Mouse (Mus musculus) ES-Bruce4 (cell line): ENCODE data around the gene Nfkbid. TPM values are rescaled to one million over a fixed set of nuclear protein-coding genes. Genes with fewer than 3 reads are reported as not detected.
A peak's percentile ranks its signal among the peaks of the same experiment; 100 is the strongest.

Source experiments
- H3K27ac ChIP-seq: 2 replicates; pipeline ENCODE4 v1.5.1; 2012; ENCODE audit warnings: low read length, inconsistent platforms; ENCODE audit not compliant: insufficient read depth
- H3K27me3 ChIP-seq: 2 replicates; pipeline ENCODE4 v1.6.1; 2012; ENCODE audit warnings: mild to moderate bottlenecking, low read length, inconsistent platforms; ENCODE audit not compliant: control insufficient read depth, poor library complexity, insufficient read depth, severe bottlenecking
- H3K36me3 ChIP-seq: 2 replicates; pipeline ENCODE4 v1.6.1; 2012; ENCODE audit warnings: inconsistent platforms, mild to moderate bottlenecking, low read length, moderate library complexity; ENCODE audit not compliant: control insufficient read depth, poor library complexity, insufficient read depth, severe bottlenecking
- H3K4me1 ChIP-seq: one replicate; pipeline ENCODE4 v1.8.1; 2011; ENCODE audit warnings: low read length; ENCODE audit not compliant: control insufficient read depth, insufficient read depth
- H3K4me3 ChIP-seq: 2 replicates; pipeline ENCODE4 v1.5.1; 2011; ENCODE audit warnings: low read depth, mild to moderate bottlenecking, low read length
- H3K9ac ChIP-seq: 2 replicates; pipeline ENCODE4 v1.6.1; 2012; ENCODE audit warnings: low read depth, mild to moderate bottlenecking, inconsistent platforms; ENCODE audit not compliant: poor library complexity, severe bottlenecking
- H3K9me3 ChIP-seq: replicated peaks from 2 replicates; pipeline ENCODE4 v1.6.1; 2012; ENCODE audit warnings: mild to moderate bottlenecking, low read length, inconsistent platforms; ENCODE audit not compliant: control insufficient read depth, poor library complexity, insufficient read depth, severe bottlenecking
- CTCF ChIP-seq: IDR thresholded peaks from one replicate; pipeline ENCODE4 v1.8.1; 2011; ENCODE audit warnings: low read depth, low read length
- EP300 ChIP-seq: IDR thresholded peaks from 2 replicates; pipeline ENCODE4 v1.6.1; 2011; ENCODE audit warnings: low read depth, low read length; ENCODE audit not compliant: insufficient read depth
- POLR2A ChIP-seq: IDR thresholded peaks from one replicate; pipeline ENCODE4 v1.8.1; 2011; ENCODE audit warnings: low read length; ENCODE audit not compliant: insufficient read depth
- polyA plus RNA-seq: library from polyadenylated mRNA; stranded (reverse); fragments of >200 nt; gene quantifications from 2 replicates; pipeline ENCODE4 v1.2.4, GENCODE M21; 2011; ENCODE audit warnings: low read depth; ENCODE audit not compliant: missing spikeins, insufficient read depth, insufficient read length

Nfkbid gene
- polyA plus RNA-seq, 1 experiment = 4.1 TPM

DNA sequence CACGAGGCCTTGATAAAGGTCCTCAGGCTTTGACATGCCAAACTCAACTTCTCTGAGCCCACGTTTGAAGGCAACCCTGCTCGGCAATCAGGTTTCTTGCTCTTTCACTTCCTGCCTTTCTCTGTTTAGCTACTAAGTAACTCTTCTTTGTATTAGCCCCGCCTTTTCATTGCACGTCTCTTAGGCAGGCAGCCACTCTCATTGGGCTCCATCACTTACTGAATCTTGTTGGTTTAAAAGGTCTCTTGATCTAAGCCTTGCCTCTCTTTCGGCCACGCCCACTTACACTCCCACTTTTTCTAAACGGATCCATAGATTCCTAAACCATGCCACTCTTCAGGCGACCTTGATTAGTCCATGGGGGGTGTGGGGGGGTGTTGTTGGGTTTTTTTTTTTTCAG lies 22.2 kb downstream of the Nfkbid start:
- TF ChIP-seq CTCF (no peak), POLR2A (no peak), EP300 (no peak)
- H3K9me3 ChIP-seq = peaks cover 9% of the 10 kb centered on the region
- H3K4me3 ChIP-seq = no peak overlapping the region
- peaks cover 4% of the 10 kb centered on the region; the same call in 1 of the 2 replicates for H3K36me3 ChIP-seq
- no peak overlapping the region for H3K27ac ChIP-seq
- H3K27me3 ChIP-seq = no peaks in the 10 kb centered on the region
- H3K4me1 ChIP-seq = peaks cover 1% of the 10 kb centered on the region
- no peak overlapping the region for H3K9ac ChIP-seq

DNA sequence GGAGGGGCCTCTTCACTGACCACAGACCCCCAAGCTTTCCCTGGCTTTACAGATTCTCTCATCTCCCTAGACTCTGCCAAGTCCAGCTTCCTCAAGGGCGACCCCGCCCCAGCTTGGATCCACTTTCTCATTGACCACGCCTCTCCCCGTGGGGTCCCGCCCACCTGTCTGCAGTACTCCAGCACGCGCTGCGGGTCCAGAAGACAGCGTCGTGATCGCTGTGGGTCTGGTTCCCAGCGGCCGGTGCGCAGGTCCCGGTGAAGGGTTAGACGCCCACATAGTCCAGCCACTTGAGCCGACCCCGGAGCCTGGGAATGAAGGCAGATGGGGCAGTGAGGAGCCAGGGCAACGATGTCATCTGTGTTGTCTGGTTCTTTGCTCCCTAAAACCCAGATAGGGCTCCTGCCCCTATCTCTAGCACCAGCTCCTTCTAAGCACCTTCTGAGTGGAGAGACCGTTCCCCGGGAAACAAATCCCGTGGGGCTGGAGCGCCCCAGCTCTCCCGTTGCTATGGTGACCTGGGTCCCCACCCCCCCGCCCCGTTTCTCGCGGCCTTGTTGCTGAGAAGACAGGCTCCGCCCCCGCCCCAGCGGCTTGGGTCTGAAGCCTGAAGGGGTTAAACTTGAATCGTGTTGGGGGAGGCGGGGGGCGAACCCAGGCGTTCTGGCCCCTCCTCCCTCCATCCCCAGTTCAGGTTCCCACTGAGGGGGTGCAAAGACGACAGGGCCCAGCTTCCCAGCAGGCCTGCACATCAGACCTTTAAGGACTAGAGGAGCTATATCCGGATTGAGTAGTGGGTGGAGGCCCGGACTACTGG lies 22.8 kb downstream of the Nfkbid start:
- no peaks in the 10 kb centered on the region for H3K4me1 ChIP-seq
- TF ChIP-seq POLR2A = no peak
- no peak for TF ChIP-seq CTCF
- TF ChIP-seq EP300 = no peak
- H3K9me3 ChIP-seq = peaks cover 9% of the 10 kb centered on the region
- peaks cover 4% of the 10 kb centered on the region; the same call in 1 of the 2 replicates for H3K36me3 ChIP-seq
- peak overlapping the region; percentile 57 for H3K4me3 ChIP-seq
- no peaks in the 10 kb centered on the region for H3K27me3 ChIP-seq
- no peak overlapping the region for H3K27ac ChIP-seq
- H3K9ac ChIP-seq = peak overlapping the region; percentile 29

DNA sequence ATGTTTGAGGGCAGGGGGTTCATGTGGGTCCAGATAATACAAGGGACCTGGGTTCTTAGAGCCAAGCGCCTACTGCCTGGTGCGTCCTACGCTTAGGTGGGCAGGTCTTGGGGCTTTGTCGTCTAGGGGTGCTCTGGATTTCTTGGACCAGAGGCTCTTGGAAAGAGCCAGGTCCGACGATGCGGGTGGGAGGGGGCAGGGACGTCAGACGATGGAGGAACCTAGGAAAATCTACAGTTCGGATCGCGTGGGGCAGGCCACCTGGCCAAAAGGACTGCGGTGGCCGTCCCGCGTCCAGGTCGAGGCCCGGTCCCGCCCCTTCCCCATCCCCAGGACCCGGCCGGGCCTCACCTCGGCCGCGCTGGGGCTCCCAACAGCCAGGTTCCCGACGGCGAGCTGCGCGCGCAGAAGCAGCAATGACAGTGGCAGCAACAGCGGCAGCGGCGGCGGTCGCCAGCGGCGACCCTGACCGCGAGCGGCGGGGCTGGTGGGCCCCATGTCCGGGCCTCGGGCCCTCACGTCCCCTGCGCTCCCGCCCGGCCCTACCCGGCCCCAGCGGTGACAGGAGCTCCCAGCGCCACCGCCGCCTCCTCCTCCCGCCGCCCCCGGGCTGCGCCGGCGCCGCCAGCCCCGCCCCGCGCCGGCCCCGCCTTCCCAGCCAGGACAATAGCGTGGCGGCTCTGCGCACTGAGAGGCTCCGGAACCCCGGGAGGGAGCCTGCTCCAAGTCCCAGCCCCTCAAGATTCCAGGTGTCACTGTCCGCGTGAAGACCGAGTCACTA lies 23.6 kb downstream of the Nfkbid start, which contains the start of gene Aplp1:
Aplp1 (minus strand) TSS at position 565 of the 781 bp plus-strand sequence.
- TF ChIP-seq EP300 (0 out of 2 replicates have a peak, but pooled peaks have one; percentile 53), CTCF (no peak)
- Histone ChIP-seq H3K4me1 (no peaks in the 10 kb centered on the region), H3K4me3 (peak within 1 kb of the TSS; percentile 58), H3K9ac (peak within 1 kb of the TSS; percentile 29), H3K36me3 (peaks cover 11% of the 10 kb centered on the region; the same call in 1 of the 2 replicates), H3K27me3 (no peaks in the 10 kb centered on the region), H3K27ac (peak within 1 kb of the TSS; percentile 40), H3K9me3 (peaks cover 9% of the 10 kb centered on the region)

DNA sequence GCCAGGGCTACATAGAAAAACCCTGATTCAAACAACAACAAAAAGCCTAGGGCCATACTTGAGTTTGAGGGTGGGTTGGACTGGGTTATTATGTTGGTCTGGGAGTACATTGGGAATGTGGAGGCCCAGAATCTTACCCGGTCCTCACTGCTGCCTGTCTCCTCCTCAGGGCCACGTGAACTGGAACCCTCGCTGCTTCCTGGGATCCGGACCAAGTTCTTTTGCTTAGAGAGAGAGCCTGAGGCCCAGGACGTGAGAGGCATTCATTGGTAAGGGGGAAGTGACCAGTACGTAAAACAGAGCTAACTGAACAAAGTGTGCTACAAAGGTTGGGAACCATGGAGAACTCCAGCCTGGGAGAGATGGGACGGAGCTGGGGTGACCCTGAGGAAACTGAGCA lies 28.7 kb downstream of the Nfkbid start:
- H3K9me3 ChIP-seq = peaks cover 9% of the 10 kb centered on the region
- no peak overlapping the region for H3K27ac ChIP-seq
- H3K36me3 ChIP-seq = peaks cover 19% of the 10 kb centered on the region
- TF ChIP-seq EP300 (no peak), POLR2A (no peak), CTCF (no peak)
- H3K27me3 ChIP-seq = no peaks in the 10 kb centered on the region
- H3K4me3 ChIP-seq = no peak overlapping the region
- no peak overlapping the region for H3K9ac ChIP-seq
- peaks cover 8% of the 10 kb centered on the region for H3K4me1 ChIP-seq

DNA sequence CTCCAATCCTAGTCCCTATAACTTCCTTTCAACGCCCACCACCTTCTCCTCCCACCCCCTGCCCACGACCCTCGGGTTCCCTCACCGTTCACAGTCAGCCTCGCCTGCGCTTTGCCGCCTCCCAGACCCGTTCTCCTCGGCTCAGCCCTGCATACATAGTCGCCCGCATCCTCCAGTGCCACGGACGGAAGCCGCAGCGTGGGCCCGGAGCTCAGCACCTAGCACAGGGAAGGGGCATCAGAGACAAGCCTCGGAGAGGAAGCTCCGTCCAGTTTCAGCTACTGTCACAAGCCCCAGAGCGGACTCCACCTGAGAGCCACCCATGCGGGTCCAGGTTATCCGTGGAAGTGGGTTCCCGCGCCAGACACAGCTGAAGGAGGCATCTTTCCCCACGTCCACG lies 31.8 kb downstream of the Nfkbid start:
- Histone ChIP-seq H3K36me3 (peaks cover 16% of the 10 kb centered on the region), H3K27me3 (no peaks in the 10 kb centered on the region), H3K4me3 (no peak overlapping the region), H3K27ac (no peak overlapping the region), H3K4me1 (peaks cover 10% of the 10 kb centered on the region), H3K9me3 (no peaks in the 10 kb centered on the region), H3K9ac (no peak overlapping the region)
- TF ChIP-seq POLR2A (no peak), EP300 (no peak), CTCF (no peak)

DNA sequence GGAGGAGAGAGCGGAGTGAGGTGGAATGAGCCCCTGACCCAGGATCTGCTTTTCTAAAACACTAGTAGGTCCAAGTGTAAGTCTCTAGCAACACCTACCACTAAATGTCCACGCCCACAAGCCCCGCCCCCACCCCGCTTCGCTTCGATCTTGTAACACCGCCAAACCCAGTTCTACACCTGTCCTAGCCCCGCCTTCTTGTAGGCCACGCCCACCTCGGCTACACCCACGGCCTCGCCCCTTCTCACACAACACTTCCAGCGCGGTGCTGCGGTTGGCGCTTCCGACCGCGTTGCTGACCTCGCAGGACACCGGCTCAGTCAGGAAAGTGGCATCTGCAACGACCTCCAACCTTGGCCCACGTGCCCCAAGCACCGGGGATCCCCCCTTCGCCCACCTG lies 32.2 kb downstream of the Nfkbid start:
- Histone ChIP-seq H3K36me3 (peaks cover 14% of the 10 kb centered on the region), H3K4me1 (peaks cover 10% of the 10 kb centered on the region), H3K27me3 (no peaks in the 10 kb centered on the region), H3K4me3 (peak overlapping the region; percentile 13), H3K9ac (no peak overlapping the region), H3K9me3 (no peaks in the 10 kb centered on the region), H3K27ac (no peak overlapping the region)
- TF ChIP-seq CTCF = no peak
- TF ChIP-seq EP300 = peak; percentile 49; the same call in 1 of the 2 replicates
- peak; percentile 39 for TF ChIP-seq POLR2A
